Mouse (Mus musculus): ENCODE data around the gene Aup1. TPM values are rescaled to one million over a fixed set of nuclear protein-coding genes. Genes with fewer than 3 reads are reported as not detected.

Aup1 gene
- polyA plus RNA-seq, 1 experiment = 44.3 TPM

DNA sequence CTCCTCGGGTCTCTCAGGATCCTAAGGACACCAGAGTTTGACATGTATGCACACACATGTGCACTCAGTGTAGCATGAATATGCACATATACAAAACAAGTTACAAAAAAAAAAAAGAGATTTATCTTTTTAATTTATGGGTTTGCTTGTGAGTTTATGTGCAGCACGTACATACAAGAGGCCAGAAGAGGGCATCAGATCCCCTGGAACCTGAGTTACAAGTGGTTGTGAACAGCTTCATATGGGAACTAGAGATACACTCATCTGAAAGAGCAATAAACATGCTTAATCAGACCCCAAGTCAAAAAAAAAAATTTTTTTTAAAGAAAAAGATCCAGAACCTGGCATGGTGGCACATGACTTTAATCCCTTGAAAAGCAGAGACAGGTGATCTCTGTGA lies 20.7 kb downstream of the Aup1 start:
- Histone ChIP-seq H3K4me3 (ENCODE audit: low read depth, low read length) (no peak overlapping the region), H3K36me3 (ENCODE audit: control insufficient read depth, insufficient read depth, low read length, poor library complexity, severe bottlenecking) (no peaks in the 10 kb centered on the region), H3K27me3 (ENCODE audit: control insufficient read depth, insufficient read depth, low read length, poor library complexity, severe bottlenecking) (peaks cover 11% of the 10 kb centered on the region), H3K4me1 (ENCODE audit: control insufficient read depth, insufficient read depth, low read length) (no peaks in the 10 kb centered on the region), H3K27ac (ENCODE audit: insufficient read depth, low read length) (no peak overlapping the region), H3K9me3 (replicated peaks; ENCODE audit: control insufficient read depth, insufficient read depth, low read length, poor library complexity, severe bottlenecking) (no peaks in the 10 kb centered on the region), H3K9ac (ENCODE audit: low read depth, poor library complexity, severe bottlenecking) (no peak overlapping the region)
- TF ChIP-seq CTCF (IDR thresholded peaks at IDR 0.05; ENCODE audit: low read depth, low read length) (no peak), EP300 (IDR thresholded peaks at IDR 0.05; ENCODE audit: insufficient read depth, low read depth, low read length) (no peak)

DNA sequence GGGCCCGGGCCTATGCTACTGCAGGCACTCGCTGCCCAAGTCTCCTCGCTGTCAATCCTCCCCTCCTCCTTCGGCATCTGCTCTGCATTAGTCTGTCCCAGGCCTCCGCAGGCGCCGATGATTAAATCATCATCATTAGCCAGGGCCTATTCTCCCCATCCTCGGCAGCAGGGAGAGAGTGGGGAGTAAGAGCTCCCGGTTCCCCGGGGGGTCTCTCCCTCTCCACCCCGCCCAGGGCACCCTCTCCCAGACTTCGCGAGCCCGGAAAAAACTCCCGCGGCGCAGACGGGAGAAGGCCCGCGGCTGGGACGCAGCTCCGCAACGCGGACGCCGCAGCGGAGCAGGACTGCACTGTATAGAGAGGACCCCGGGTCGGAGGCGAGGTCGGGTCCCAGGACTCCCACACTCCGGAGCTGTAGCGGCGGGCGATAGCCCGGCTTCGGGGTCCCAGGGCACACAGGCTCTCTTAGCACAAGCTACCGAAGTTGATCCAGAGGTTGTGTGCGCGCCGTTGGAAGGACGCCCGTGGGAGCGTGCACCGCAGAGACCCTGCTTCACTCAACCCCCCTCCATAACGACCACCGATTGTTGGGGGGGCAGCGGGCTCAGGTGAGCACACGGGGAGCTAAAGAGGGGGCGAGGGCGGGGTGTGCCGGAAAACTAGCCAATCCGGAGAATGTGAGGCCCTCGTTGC lies 23.5 kb downstream of the Aup1 start, which contains the start of gene Pcgf1:
TSS of gene Pcgf1 (plus strand) at position 240 of the 694 bp plus-strand sequence.
- H3K4me3 ChIP-seq (ENCODE audit: low read depth, low read length) = peak within 1 kb of the TSS; percentile 89
- H3K4me1 ChIP-seq (ENCODE audit: control insufficient read depth, insufficient read depth, low read length) = no peaks in the 10 kb centered on the region
- H3K9ac ChIP-seq (ENCODE audit: low read depth, poor library complexity, severe bottlenecking) = peak within 1 kb of the TSS; percentile 63
- H3K27me3 ChIP-seq (ENCODE audit: control insufficient read depth, insufficient read depth, low read length, poor library complexity, severe bottlenecking) = no peaks in the 10 kb centered on the region
- no peak for TF ChIP-seq EP300 (IDR thresholded peaks at IDR 0.05; ENCODE audit: insufficient read depth, low read depth, low read length)
- no peak for TF ChIP-seq CTCF (IDR thresholded peaks at IDR 0.05; ENCODE audit: low read depth, low read length)
- TF ChIP-seq POLR2A (IDR thresholded peaks at IDR 0.05; ENCODE audit: insufficient read depth, low read length) = no peak
- peaks cover 3% of the 10 kb centered on the region; the same call in 1 of the 2 replicates for H3K36me3 ChIP-seq (ENCODE audit: control insufficient read depth, insufficient read depth, low read length, poor library complexity, severe bottlenecking)
- no peaks in the 10 kb centered on the region for H3K9me3 ChIP-seq (replicated peaks; ENCODE audit: control insufficient read depth, insufficient read depth, low read length, poor library complexity, severe bottlenecking)
- H3K27ac ChIP-seq (ENCODE audit: insufficient read depth, low read length) = no peak within 1 kb of the TSS

DNA sequence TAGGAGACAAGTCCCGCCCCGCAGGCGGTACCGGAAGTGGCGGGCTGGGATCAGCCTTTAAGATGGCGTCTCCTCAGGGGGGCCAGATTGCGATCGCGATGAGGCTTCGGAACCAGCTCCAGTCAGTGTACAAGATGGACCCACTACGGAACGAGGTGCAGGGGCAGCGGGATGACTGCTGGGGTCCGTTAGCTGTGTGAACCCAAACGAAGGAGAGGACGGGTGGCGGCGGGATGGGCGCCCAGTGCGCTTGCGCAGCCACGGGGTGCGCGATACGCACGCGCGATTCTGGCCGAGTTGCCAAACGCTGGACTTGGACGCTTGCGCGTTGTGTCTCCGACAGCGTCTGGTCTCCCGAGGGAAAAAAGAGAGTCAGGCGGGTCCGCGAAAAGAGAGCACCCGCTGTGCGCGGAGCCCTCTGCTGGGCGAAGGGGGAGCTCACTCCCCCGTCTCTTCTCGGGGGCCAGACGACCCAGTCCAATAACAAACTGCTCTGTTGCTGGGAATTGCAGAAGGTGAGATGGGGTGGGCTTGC lies 24.1 kb downstream of the Aup1 start:
- Histone ChIP-seq H3K27ac (ENCODE audit: insufficient read depth, low read length) (no peak overlapping the region), H3K27me3 (ENCODE audit: control insufficient read depth, insufficient read depth, low read length, poor library complexity, severe bottlenecking) (no peaks in the 10 kb centered on the region)
- TF ChIP-seq CTCF (IDR thresholded peaks at IDR 0.05; ENCODE audit: low read depth, low read length) = no peak
- TF ChIP-seq EP300 (IDR thresholded peaks at IDR 0.05; ENCODE audit: insufficient read depth, low read depth, low read length) = 0 out of 2 replicates have a peak, but pooled peaks have one; percentile 36

DNA sequence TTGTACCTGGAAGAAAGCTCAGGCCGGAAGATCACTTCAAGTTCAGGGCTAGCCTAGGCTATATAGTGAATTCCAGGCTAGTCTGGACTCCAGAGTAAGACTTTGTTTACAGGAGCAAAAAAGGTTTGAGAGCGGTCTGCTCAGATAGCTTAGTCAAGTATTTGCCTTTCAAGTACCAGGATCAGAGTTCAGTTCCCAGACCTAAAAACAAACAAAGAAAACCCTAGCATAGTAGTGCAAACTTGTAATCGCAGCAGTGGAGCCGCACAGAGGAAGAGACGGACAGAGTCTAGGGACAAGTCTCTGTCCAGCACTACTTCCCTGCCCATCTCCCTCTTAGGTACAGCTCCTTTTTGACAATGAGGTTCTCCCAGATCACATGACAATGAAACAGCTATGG lies 25.9 kb downstream of the Aup1 start:
- Histone ChIP-seq H3K27me3 (ENCODE audit: control insufficient read depth, insufficient read depth, low read length, poor library complexity, severe bottlenecking) (no peaks in the 10 kb centered on the region), H3K27ac (ENCODE audit: insufficient read depth, low read length) (no peak overlapping the region), H3K36me3 (ENCODE audit: control insufficient read depth, insufficient read depth, low read length, poor library complexity, severe bottlenecking) (peaks cover 3% of the 10 kb centered on the region; the same call in 1 of the 2 replicates), H3K9me3 (replicated peaks; ENCODE audit: control insufficient read depth, insufficient read depth, low read length, poor library complexity, severe bottlenecking) (no peaks in the 10 kb centered on the region), H3K4me3 (ENCODE audit: low read depth, low read length) (no peak overlapping the region), H3K9ac (ENCODE audit: low read depth, poor library complexity, severe bottlenecking) (no peak overlapping the region), H3K4me1 (ENCODE audit: control insufficient read depth, insufficient read depth, low read length) (no peaks in the 10 kb centered on the region)
- no peak for TF ChIP-seq EP300 (IDR thresholded peaks at IDR 0.05; ENCODE audit: insufficient read depth, low read depth, low read length)
- no peak for TF ChIP-seq CTCF (IDR thresholded peaks at IDR 0.05; ENCODE audit: low read depth, low read length)
- TF ChIP-seq POLR2A (IDR thresholded peaks at IDR 0.05; ENCODE audit: insufficient read depth, low read length) = no peak

More for the DNA sequence above, 24.1 kb downstream of the Aup1 start:
- Histone ChIP-seq H3K4me1 (ENCODE audit: control insufficient read depth, insufficient read depth, low read length) (no peaks in the 10 kb centered on the region), H3K36me3 (ENCODE audit: control insufficient read depth, insufficient read depth, low read length, poor library complexity, severe bottlenecking) (peaks cover 3% of the 10 kb centered on the region; the same call in 1 of the 2 replicates), H3K9me3 (replicated peaks; ENCODE audit: control insufficient read depth, insufficient read depth, low read length, poor library complexity, severe bottlenecking) (no peaks in the 10 kb centered on the region), H3K4me3 (ENCODE audit: low read depth, low read length) (peak overlapping the region; percentile 80), H3K9ac (ENCODE audit: low read depth, poor library complexity, severe bottlenecking) (peak overlapping the region; percentile 63)

DNA sequence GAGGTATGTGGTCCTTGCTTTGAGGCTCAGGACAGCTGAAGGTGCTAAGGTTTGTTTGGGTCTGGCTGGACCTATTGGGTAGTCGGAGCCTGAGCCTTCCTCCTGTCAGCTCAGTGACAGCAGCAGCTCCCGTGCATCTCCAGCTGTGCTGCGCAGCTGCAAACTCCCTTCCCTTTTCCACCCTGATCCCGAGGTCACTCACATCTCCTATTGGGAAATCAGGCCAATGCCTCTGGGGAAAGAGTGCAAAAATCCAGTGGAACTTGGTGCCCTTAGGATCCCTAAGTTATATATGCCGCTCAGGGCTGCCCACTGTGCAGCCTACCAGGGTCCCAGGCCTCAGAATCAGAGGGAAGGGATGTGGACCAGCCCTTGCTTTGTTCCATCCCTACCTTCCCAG lies 29.2 kb downstream of the Aup1 start:
- Histone ChIP-seq H3K4me1 (ENCODE audit: control insufficient read depth, insufficient read depth, low read length) (no peaks in the 10 kb centered on the region), H3K9me3 (replicated peaks; ENCODE audit: control insufficient read depth, insufficient read depth, low read length, poor library complexity, severe bottlenecking) (no peaks in the 10 kb centered on the region), H3K27ac (ENCODE audit: insufficient read depth, low read length) (no peak overlapping the region), H3K9ac (ENCODE audit: low read depth, poor library complexity, severe bottlenecking) (no peak overlapping the region), H3K27me3 (ENCODE audit: control insufficient read depth, insufficient read depth, low read length, poor library complexity, severe bottlenecking) (no peaks in the 10 kb centered on the region), H3K4me3 (ENCODE audit: low read depth, low read length) (no peak overlapping the region), H3K36me3 (ENCODE audit: control insufficient read depth, insufficient read depth, low read length, poor library complexity, severe bottlenecking) (peaks cover 3% of the 10 kb centered on the region; the same call in 1 of the 2 replicates)
- TF ChIP-seq EP300 (IDR thresholded peaks at IDR 0.05; ENCODE audit: insufficient read depth, low read depth, low read length) (no peak), CTCF (IDR thresholded peaks at IDR 0.05; ENCODE audit: low read depth, low read length) (no peak), POLR2A (IDR thresholded peaks at IDR 0.05; ENCODE audit: insufficient read depth, low read length) (no peak)

DNA sequence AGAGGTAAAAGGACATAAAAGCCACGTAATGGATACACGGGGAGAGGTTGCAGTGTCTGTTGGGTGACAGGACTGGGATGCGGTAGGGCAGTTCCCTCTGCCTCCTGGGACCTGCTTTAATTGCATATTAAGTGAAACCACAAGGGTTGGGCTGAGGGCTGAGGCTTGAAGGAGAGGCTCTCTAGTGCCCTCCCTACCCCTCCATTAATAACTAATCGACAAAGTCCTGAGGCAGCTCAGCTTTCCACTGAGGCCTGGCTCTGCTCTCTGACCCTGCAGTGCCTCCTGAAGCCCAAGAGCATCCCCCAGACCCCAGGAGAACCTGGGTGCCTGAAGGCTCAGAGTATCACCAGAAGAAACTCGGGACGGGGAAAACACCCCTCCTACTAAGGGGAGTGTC lies 30.2 kb downstream of the Aup1 start:
- H3K27ac ChIP-seq (ENCODE audit: insufficient read depth, low read length) = no peak overlapping the region
- H3K4me1 ChIP-seq (ENCODE audit: control insufficient read depth, insufficient read depth, low read length) = no peaks in the 10 kb centered on the region
- TF ChIP-seq CTCF (IDR thresholded peaks at IDR 0.05; ENCODE audit: low read depth, low read length) (no peak), POLR2A (IDR thresholded peaks at IDR 0.05; ENCODE audit: insufficient read depth, low read length) (no peak), EP300 (IDR thresholded peaks at IDR 0.05; ENCODE audit: insufficient read depth, low read depth, low read length) (no peak)
- no peak overlapping the region for H3K4me3 ChIP-seq (ENCODE audit: low read depth, low read length)
- H3K9ac ChIP-seq (ENCODE audit: low read depth, poor library complexity, severe bottlenecking) = no peak overlapping the region
- H3K27me3 ChIP-seq (ENCODE audit: control insufficient read depth, insufficient read depth, low read length, poor library complexity, severe bottlenecking) = no peaks in the 10 kb centered on the region
- peaks cover 3% of the 10 kb centered on the region; the same call in 1 of the 2 replicates for H3K36me3 ChIP-seq (ENCODE audit: control insufficient read depth, insufficient read depth, low read length, poor library complexity, severe bottlenecking)
- no peaks in the 10 kb centered on the region for H3K9me3 ChIP-seq (replicated peaks; ENCODE audit: control insufficient read depth, insufficient read depth, low read length, poor library complexity, severe bottlenecking)
